Mouse (Mus musculus) cerebellum, adult 2 months (tissue): Measurements from ENCODE around the gene Flt1.

ENCODE experiments used
- CTCF ChIP-seq: fragments of 200-500 bp; IDR thresholded peaks from 2 replicates; pipeline ENCODE4 v1.5.1; 2011; ENCODE audit warnings: low read depth, mild to moderate bottlenecking, control low read depth, low read length, moderate library complexity, borderline replicate concordance; ENCODE audit not compliant: insufficient read depth
- POLR2A ChIP-seq: fragments of 200-500 bp; IDR thresholded peaks from 2 replicates; pipeline ENCODE4 v1.6.1; 2011; ENCODE audit warnings: low read length, control low read depth, borderline replicate concordance; ENCODE audit not compliant: insufficient read depth

- no peak for TF ChIP-seq POLR2A
- no peak for TF ChIP-seq CTCF
Observed at GRCm38 (mm10) chr5:147680711-147681110, 45.1 kb downstream of the Flt1 start.
